Mouse (Mus musculus) myocyte (in vitro differentiated cells): ENCODE measurements at regions not wholly inside any gene's neighbourhood (a gene's known extent, or its start where the extent isn't known, plus 50 kb on each side); places are given as distances from the start of the nearest gene placed in this dataset.

ENCODE experiments used
- CEBPB ChIP-seq: IDR thresholded peaks from 2 replicates; pipeline ENCODE4 v1.6.1; 2011; ENCODE audit warnings: mild to moderate bottlenecking, moderate library complexity; ENCODE audit not compliant: poor library complexity, insufficient read depth, severe bottlenecking
- E2F4 ChIP-seq: IDR thresholded peaks from one replicate; pipeline ENCODE4 v1.6.1; 2011; ENCODE audit warnings: mild to moderate bottlenecking, control low read depth, moderate library complexity; ENCODE audit not compliant: insufficient read depth
- MAX ChIP-seq: IDR thresholded peaks from one replicate; pipeline ENCODE4 v1.6.1; 2011; ENCODE audit warnings: low read depth, mild to moderate bottlenecking, control low read depth
- MYOD1 ChIP-seq, 3 experiments: IDR thresholded peaks; one replicate each; pipeline ENCODE4 v1.6.1; 2011; ENCODE audit warnings: control low read depth in 2 of 3, low read depth in 2 of 3, mild to moderate bottlenecking in 2 of 3, moderate library complexity in 1 of 3; ENCODE audit not compliant: insufficient read length in 2 of 3, control insufficient read depth in 1 of 3
- MYOG ChIP-seq, 3 experiments: IDR thresholded peaks; one replicate each; pipeline ENCODE4 v1.6.1; 2011; ENCODE audit warnings: control low read depth in 2 of 3, low read depth in 2 of 3, mild to moderate bottlenecking in 2 of 3; ENCODE audit not compliant: insufficient read length in 2 of 3, control insufficient read depth in 1 of 3, insufficient read depth in 1 of 3
- POLR2A ChIP-seq: IDR thresholded peaks from one replicate; pipeline ENCODE4 v1.6.1; 2011; ENCODE audit warnings: low read depth, mild to moderate bottlenecking, control low read depth, moderate library complexity; ENCODE audit not compliant: insufficient read length
- POLR2AphosphoS2 ChIP-seq: IDR thresholded peaks from one replicate; pipeline ENCODE4 v1.6.1; 2011; ENCODE audit warnings: low read depth, control low read depth; ENCODE audit not compliant: insufficient read length
- REST ChIP-seq: IDR thresholded peaks from one replicate; pipeline ENCODE4 v1.6.1; 2011; ENCODE audit warnings: mild to moderate bottlenecking, control low read depth, moderate library complexity; ENCODE audit not compliant: insufficient read depth, insufficient read length
- TCF12 ChIP-seq: IDR thresholded peaks from one replicate; pipeline ENCODE4 v1.6.1; 2011; ENCODE audit warnings: mild to moderate bottlenecking, control low read depth; ENCODE audit not compliant: poor library complexity, insufficient read depth, severe bottlenecking
- TCF3 ChIP-seq: IDR thresholded peaks from one replicate; pipeline ENCODE4 v1.6.1; 2011; ENCODE audit warnings: low read depth, control low read depth; ENCODE audit not compliant: insufficient read length
- USF1 ChIP-seq: IDR thresholded peaks from one replicate; pipeline ENCODE4 v1.6.1; 2011; ENCODE audit warnings: low read depth, mild to moderate bottlenecking, control low read depth, moderate library complexity

- TF ChIP-seq POLR2A (no peak), TCF12 (no peak), USF1 (peak; percentile 71), E2F4 (no peak), MYOG (IDR thresholded peaks at IDR 0.05; ENCODE audit: control insufficient read depth in 1 of 3, insufficient read depth in 1 of 3, insufficient read length in 2 of 3, low read depth in 2 of 3) (no peak), MAX (no peak), CEBPB (no peak), TCF3 (no peak), MYOD1 (IDR thresholded peaks at IDR 0.05; ENCODE audit: control insufficient read depth in 1 of 3, insufficient read length in 2 of 3, low read depth in 2 of 3) (no peak), POLR2AphosphoS2 (no peak), REST (no peak)
Observed at GRCm38 (mm10) chr13:102307983-102308382, 385.4 kb upstream of the Cd180 start.
